Mouse (Mus musculus): ENCODE data around the gene Coa3. TPM values are rescaled to one million over a fixed set of nuclear protein-coding genes. Genes with fewer than 3 reads are reported as not detected.
"Not testable (repeated sequence)": the region's sequence is repeated elsewhere in the genome, so short reads cannot be mapped to it uniquely, and the experiment has no call there.

Gene Coa3
- 190 and 197 TPM in 2 replicates for polyA plus RNA-seq (2014; fragmentation: Nextera tagmentation; extraction: Ambion mirVana)

GRCm38 (mm10) chr11:101278223-101279192 lies at the start of gene Coa3, which contains the start of gene Cntd1:
Coa3 (minus strand) TSS chr11:101279114.
Cntd1 (plus strand) TSS chr11:101279012.
- peak within 1 kb of the TSS; percentile 84 for H3K4me3 ChIP-seq (ENCODE audit: low read depth, low read length)
- H3K4me1 ChIP-seq (replicated peaks; ENCODE audit: control insufficient read depth, insufficient read depth, low read length), result peaks cover 16% of the 10 kb centered on the region
- ATAC-seq (replicated peaks; ENCODE audit: low FRiP score) (peak; percentile 94), DNase-seq (ENCODE audit: low spot score) (peak; percentile 79)
- peak within 1 kb of the TSS; percentile 83 for H3K4me2 ChIP-seq
- no peaks in the 10 kb centered on the region for H3K27me3 ChIP-seq (replicated peaks; ENCODE audit: control insufficient read depth, insufficient read depth, low read length)
- H3K9ac ChIP-seq (ENCODE audit: low read depth, low read length), result peak within 1 kb of the TSS; percentile 84
- H3K27ac ChIP-seq (ENCODE audit: low read depth, low read length), result peak within 1 kb of the TSS; percentile 40
- peaks cover 5% of the 10 kb centered on the region; the same call in 1 of the 2 replicates for H3K36me3 ChIP-seq (ENCODE audit: control insufficient read depth, insufficient read depth, low read length)
- no peaks in the 10 kb centered on the region for H3K9me3 ChIP-seq (ENCODE audit: control insufficient read depth, low read length)
- WGBS, result 7% methylated on average over 45 of the region's 45 CpGs

DNA sequence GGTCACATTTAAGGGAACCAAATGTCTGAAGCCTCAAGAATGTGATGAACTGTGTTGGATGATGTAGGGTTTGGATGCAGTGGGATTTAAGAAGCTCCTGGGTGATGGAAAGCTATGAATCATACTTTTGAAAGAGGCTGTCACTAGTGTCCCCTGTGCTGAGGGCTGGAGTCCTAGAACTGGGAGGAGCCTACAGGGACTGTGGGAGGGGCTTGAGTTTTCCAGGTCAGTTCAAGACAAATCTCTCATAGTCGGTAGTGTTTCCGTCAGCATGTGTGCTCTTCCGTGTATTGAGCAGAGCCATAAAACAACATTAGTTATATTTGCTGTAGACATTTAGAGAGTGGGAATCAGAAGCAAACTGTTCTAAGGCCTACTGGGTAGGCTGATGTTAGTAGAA lies 48.4 kb upstream of the Coa3 start:
- Histone ChIP-seq H3K4me2 (no peak overlapping the region), H3K4me1 (replicated peaks; ENCODE audit: control insufficient read depth, insufficient read depth, low read length) (no peaks in the 10 kb centered on the region), H3K27me3 (replicated peaks; ENCODE audit: control insufficient read depth, insufficient read depth, low read length) (no peaks in the 10 kb centered on the region), H3K4me3 (ENCODE audit: low read depth, low read length) (no peak overlapping the region), H3K27ac (ENCODE audit: low read depth, low read length) (no peak overlapping the region), H3K36me3 (ENCODE audit: control insufficient read depth, insufficient read depth, low read length) (peaks cover 30% of the 10 kb centered on the region), H3K9ac (ENCODE audit: low read depth, low read length) (no peak overlapping the region), H3K9me3 (ENCODE audit: control insufficient read depth, low read length) (no peaks in the 10 kb centered on the region)
- DNase-seq (ENCODE audit: low spot score) (no peak), ATAC-seq (replicated peaks; ENCODE audit: low FRiP score) (no peak)
- WGBS, result 56% methylated on average over 3 of the region's 3 CpGs

DNA sequence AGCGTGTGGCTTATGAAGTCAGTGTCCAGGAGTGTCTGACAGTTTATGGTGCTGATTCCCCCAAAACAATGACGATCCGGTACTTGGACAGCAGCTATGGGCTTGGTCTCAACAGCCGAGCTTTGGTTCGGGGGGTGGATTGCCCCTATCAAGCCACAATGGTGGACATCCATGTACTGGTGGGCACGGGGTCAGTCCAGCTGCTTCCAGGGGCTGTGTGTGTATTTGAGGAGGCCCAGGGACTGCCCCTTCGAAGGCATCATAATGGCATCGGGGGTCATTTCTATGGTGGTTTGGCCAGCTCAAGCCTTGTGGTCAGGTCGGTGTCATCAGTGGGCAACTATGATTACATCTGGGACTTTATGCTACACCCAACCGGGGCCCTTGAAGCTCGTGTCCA lies 47.2 kb upstream of the Coa3 start:
- Histone ChIP-seq H3K9ac (ENCODE audit: low read depth, low read length) (no peak overlapping the region), H3K4me1 (replicated peaks; ENCODE audit: control insufficient read depth, insufficient read depth, low read length) (no peaks in the 10 kb centered on the region), H3K27me3 (replicated peaks; ENCODE audit: control insufficient read depth, insufficient read depth, low read length) (no peaks in the 10 kb centered on the region), H3K27ac (ENCODE audit: low read depth, low read length) (no peak overlapping the region), H3K9me3 (ENCODE audit: control insufficient read depth, low read length) (no peaks in the 10 kb centered on the region), H3K4me2 (no peak overlapping the region), H3K36me3 (ENCODE audit: control insufficient read depth, insufficient read depth, low read length) (peaks cover 41% of the 10 kb centered on the region), H3K4me3 (ENCODE audit: low read depth, low read length) (no peak overlapping the region)
- 84% methylated on average over 11 of the region's 11 CpGs for WGBS
- ATAC-seq (replicated peaks; ENCODE audit: low FRiP score) (no peak), DNase-seq (ENCODE audit: low spot score) (no peak)

- not testable (repeated sequence) for H3K9me3 ChIP-seq (ENCODE audit: control insufficient read depth, low read length); H3K4me3 ChIP-seq (ENCODE audit: low read depth, low read length); DNase-seq (ENCODE audit: low spot score); H3K9ac ChIP-seq (ENCODE audit: low read depth, low read length); H3K27ac ChIP-seq (ENCODE audit: low read depth, low read length); H3K27me3 ChIP-seq (replicated peaks; ENCODE audit: control insufficient read depth, insufficient read depth, low read length); H3K4me2 ChIP-seq; ATAC-seq (replicated peaks; ENCODE audit: low FRiP score); H3K4me1 ChIP-seq (replicated peaks; ENCODE audit: control insufficient read depth, insufficient read depth, low read length)
- H3K36me3 ChIP-seq (ENCODE audit: control insufficient read depth, insufficient read depth, low read length), result peaks cover 50% of the 10 kb centered on the region
- 87% methylated on average over 11 of the region's 11 CpGs for WGBS
Observed at GRCm38 (mm10) chr11:101325201-101325600, 46.3 kb upstream of the Coa3 start.

- Histone ChIP-seq H3K36me3 (ENCODE audit: control insufficient read depth, insufficient read depth, low read length) (peaks cover 54% of the 10 kb centered on the region), H3K27ac (ENCODE audit: low read depth, low read length) (no peak within 1 kb of the TSS), H3K9ac (ENCODE audit: low read depth, low read length) (no peak within 1 kb of the TSS), H3K4me3 (ENCODE audit: low read depth, low read length) (no peak within 1 kb of the TSS), H3K4me2 (no peak within 1 kb of the TSS), H3K9me3 (ENCODE audit: control insufficient read depth, low read length) (no peaks in the 10 kb centered on the region), H3K4me1 (replicated peaks; ENCODE audit: control insufficient read depth, insufficient read depth, low read length) (no peaks in the 10 kb centered on the region), H3K27me3 (replicated peaks; ENCODE audit: control insufficient read depth, insufficient read depth, low read length) (no peaks in the 10 kb centered on the region)
- WGBS, result 91% methylated on average over 5 of the region's 5 CpGs
- DNase-seq (ENCODE audit: low spot score), result no peak
- no peak for ATAC-seq (replicated peaks; ENCODE audit: low FRiP score)
Observed at GRCm38 (mm10) chr11:101324763-101325162, 45.8 kb upstream of the Coa3 start, which contains the start of gene Aoc2. Aoc2 (plus strand) TSS chr11:101325063.

GRCm38 (mm10) chr11:101323609-101324008 lies 44.7 kb upstream of the Coa3 start:
- WGBS, result 43% methylated on average over 4 of the region's 4 CpGs
- Histone ChIP-seq H3K4me1 (replicated peaks; ENCODE audit: control insufficient read depth, insufficient read depth, low read length) (no peaks in the 10 kb centered on the region), H3K9ac (ENCODE audit: low read depth, low read length) (no peak overlapping the region), H3K4me2 (no peak overlapping the region), H3K9me3 (ENCODE audit: control insufficient read depth, low read length) (no peaks in the 10 kb centered on the region), H3K27me3 (replicated peaks; ENCODE audit: control insufficient read depth, insufficient read depth, low read length) (no peaks in the 10 kb centered on the region), H3K27ac (ENCODE audit: low read depth, low read length) (no peak overlapping the region), H3K4me3 (ENCODE audit: low read depth, low read length) (no peak overlapping the region), H3K36me3 (ENCODE audit: control insufficient read depth, insufficient read depth, low read length) (peaks cover 63% of the 10 kb centered on the region)
- DNase-seq (ENCODE audit: low spot score) (peak; percentile 63), ATAC-seq (replicated peaks; ENCODE audit: low FRiP score) (peak; percentile 50)

- Histone ChIP-seq H3K4me3 (ENCODE audit: low read depth, low read length) (peak overlapping the region; percentile 98), H3K9me3 (ENCODE audit: control insufficient read depth, low read length) (no peaks in the 10 kb centered on the region), H3K27me3 (replicated peaks; ENCODE audit: control insufficient read depth, insufficient read depth, low read length) (no peaks in the 10 kb centered on the region), H3K36me3 (ENCODE audit: control insufficient read depth, insufficient read depth, low read length) (peaks cover 29% of the 10 kb centered on the region), H3K9ac (ENCODE audit: low read depth, low read length) (peak overlapping the region; percentile 92), H3K4me2 (peak overlapping the region; percentile 90), H3K27ac (ENCODE audit: low read depth, low read length) (peak overlapping the region; percentile 99), H3K4me1 (replicated peaks; ENCODE audit: control insufficient read depth, insufficient read depth, low read length) (peaks cover 13% of the 10 kb centered on the region; the same call in 1 of the 2 replicates)
- WGBS, result under 1% methylated on average over 17 of the region's 17 CpGs
- ATAC-seq (replicated peaks; ENCODE audit: low FRiP score) (peak; percentile 67), DNase-seq (ENCODE audit: low spot score) (peak; percentile 66)
Observed at GRCm38 (mm10) chr11:101316501-101316917, 37.6 kb upstream of the Coa3 start.

DNA sequence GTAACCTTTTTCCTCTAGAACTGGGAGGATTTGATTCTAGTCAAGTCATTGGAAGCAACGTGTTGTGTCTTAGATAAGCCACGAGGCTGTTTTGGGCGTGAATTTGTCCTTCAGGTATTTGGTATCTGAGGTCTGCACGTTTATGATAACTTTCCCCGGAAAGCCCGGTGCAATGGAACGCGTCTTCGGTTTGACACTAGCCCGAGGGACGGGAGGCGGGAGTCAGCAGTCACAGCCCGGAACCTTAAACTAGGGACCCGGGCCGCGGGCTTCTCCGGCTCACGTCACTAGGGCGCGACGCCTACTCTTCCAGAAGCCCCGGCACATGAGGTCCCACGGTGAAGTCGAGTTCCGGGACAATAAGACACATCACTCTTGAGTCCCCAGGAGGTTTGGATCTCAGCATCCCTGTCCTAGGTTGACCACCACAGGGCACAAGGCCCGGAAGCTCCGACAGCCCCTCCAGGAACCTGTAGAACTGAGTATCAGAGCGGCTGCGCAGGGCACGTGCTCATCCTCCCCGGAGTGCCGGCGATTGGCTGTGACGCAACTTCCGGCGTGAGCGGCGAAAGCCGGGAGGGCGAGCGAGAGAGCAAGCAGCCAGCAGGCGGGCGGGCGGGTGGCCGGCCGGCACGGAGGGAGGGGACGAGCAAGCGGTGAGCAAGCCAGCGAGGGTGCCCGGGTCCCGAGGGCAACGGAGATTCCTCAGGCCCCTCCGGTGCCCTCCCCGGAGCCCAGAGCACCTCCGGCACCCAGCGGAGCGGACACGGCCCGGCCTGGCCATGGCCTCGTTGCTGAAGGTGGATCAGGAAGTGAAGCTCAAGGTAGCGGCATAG lies 37.0 kb upstream of the Coa3 start, which contains the start of gene Psme3:
TSS of gene Psme3 (plus strand) at position 549 of the 836 bp plus-strand sequence.
- peak; percentile 95 for DNase-seq (ENCODE audit: low spot score)
- WGBS, result under 1% methylated on average over 62 of the region's 62 CpGs
- Histone ChIP-seq H3K27me3 (replicated peaks; ENCODE audit: control insufficient read depth, insufficient read depth, low read length) (no peaks in the 10 kb centered on the region), H3K27ac (ENCODE audit: low read depth, low read length) (peak within 1 kb of the TSS; percentile 99), H3K9me3 (ENCODE audit: control insufficient read depth, low read length) (no peaks in the 10 kb centered on the region), H3K4me2 (peak within 1 kb of the TSS; percentile 90), H3K4me3 (ENCODE audit: low read depth, low read length) (peak within 1 kb of the TSS; percentile 98), H3K9ac (ENCODE audit: low read depth, low read length) (peak within 1 kb of the TSS; percentile 92), H3K4me1 (replicated peaks; ENCODE audit: control insufficient read depth, insufficient read depth, low read length) (peaks cover 13% of the 10 kb centered on the region; the same call in 1 of the 2 replicates), H3K36me3 (ENCODE audit: control insufficient read depth, insufficient read depth, low read length) (peaks cover 23% of the 10 kb centered on the region)
- peak; percentile 92 for ATAC-seq (replicated peaks; ENCODE audit: low FRiP score)

Data from liver, embryonic 11.5 days (tissue).